Mouse (Mus musculus) MEL (cell line): ENCODE data around the gene Zfp653. TPM values are rescaled to one million over a fixed set of nuclear protein-coding genes. Genes with fewer than 3 reads are reported as not detected.

Experiments used
- DNase-seq: peaks from one replicate; pipeline ENCODE4 v3.0.0; 2011; ENCODE audit warnings: low read depth, low spot score
- H3K27ac ChIP-seq: 2 replicates; pipeline ENCODE4 v1.5.1; 2012; ENCODE audit warnings: low read depth, mild to moderate bottlenecking, control low read depth, low read length, moderate library complexity; ENCODE audit not compliant: control insufficient read depth
- H3K27me3 ChIP-seq, 2 experiments: fragments of 150-350 bp in 1 of 2; sonication (generic) in 1 of 2; 2 replicates each; pipeline ENCODE4 v1.6.1; 2012; ENCODE audit warnings: low read length in 2 of 2, mild to moderate bottlenecking in 2 of 2, improper control_type of control experiment in 1 of 2, moderate library complexity in 1 of 2; ENCODE audit not compliant: insufficient read depth in 2 of 2, control insufficient read depth in 1 of 2
- H3K36me3 ChIP-seq, 2 experiments: 2 replicates each; pipeline ENCODE4 v1.6.1; 2012 to 2014; ENCODE audit warnings: low read length in 2 of 2, improper control_type of control experiment in 1 of 2, inconsistent platforms in 1 of 2, mild to moderate bottlenecking in 1 of 2; ENCODE audit not compliant: insufficient read depth in 2 of 2, control insufficient read depth in 1 of 2
- H3K4me1 ChIP-seq, 2 experiments: fragments of 150-350 bp in 1 of 2; sonication (generic) in 1 of 2; 2 replicates each; pipeline ENCODE4 v1.6.1; 2012; ENCODE audit warnings: low read length in 2 of 2, improper control_type of control experiment in 1 of 2, mild to moderate bottlenecking in 1 of 2; ENCODE audit not compliant: insufficient read depth in 2 of 2, control insufficient read depth in 1 of 2
- H3K4me3 ChIP-seq, 2 experiments: fragments of 150-350 bp in 1 of 2; sonication (generic) in 1 of 2; 2 replicates each; pipeline ENCODE4 v1.5.1; 2012; ENCODE audit warnings: low read depth in 2 of 2, low read length in 2 of 2, mild to moderate bottlenecking in 2 of 2, moderate library complexity in 2 of 2, control low read depth in 1 of 2, improper control_type of control experiment in 1 of 2; ENCODE audit not compliant: control insufficient read depth in 1 of 2, insufficient read depth in 1 of 2
- H3K79me2 ChIP-seq: 2 replicates; pipeline ENCODE4 v1.6.1; 2012; ENCODE audit warnings: mild to moderate bottlenecking, low read length, moderate library complexity; ENCODE audit not compliant: control insufficient read depth, poor library complexity, insufficient read depth
- H3K9ac ChIP-seq: 2 replicates; pipeline ENCODE4 v1.6.1; 2012; ENCODE audit warnings: low read depth, mild to moderate bottlenecking, control low read depth, low read length, moderate library complexity; ENCODE audit not compliant: control insufficient read depth, poor library complexity, severe bottlenecking
- H3K9me3 ChIP-seq: fragments of 150-350 bp; sonication (generic); replicated peaks from 2 replicates; pipeline ENCODE4 v1.6.1; 2012; ENCODE audit warnings: mild to moderate bottlenecking, low read length, improper control_type of control experiment, moderate library complexity; ENCODE audit not compliant: insufficient read depth
- CHD1 ChIP-seq: IDR thresholded peaks from 2 replicates; pipeline ENCODE4 v1.6.1; 2012; ENCODE audit warnings: low read depth, mild to moderate bottlenecking, inconsistent platforms, low read length, improper control_type of control experiment
- MAFK ChIP-seq: IDR thresholded peaks from 2 replicates; pipeline ENCODE4 v1.6.1; 2011; ENCODE audit warnings: low read depth, mild to moderate bottlenecking, low read length, improper control_type of control experiment, borderline replicate concordance
- NRF1 ChIP-seq: IDR thresholded peaks from 2 replicates; pipeline ENCODE4 v1.6.1; 2014; ENCODE audit warnings: low read depth, mild to moderate bottlenecking, inconsistent platforms, low read length, improper control_type of control experiment, moderate library complexity; ENCODE audit not compliant: poor library complexity, insufficient read depth, severe bottlenecking
- POLR2A ChIP-seq, 2 experiments: IDR thresholded peaks; 2 replicates each; pipeline ENCODE4 v1.6.1; 2011 to 2012; ENCODE audit warnings: low read length in 2 of 2, mild to moderate bottlenecking in 2 of 2, control low read depth in 1 of 2, improper control_type of control experiment in 1 of 2, low read depth in 1 of 2, moderate library complexity in 1 of 2; ENCODE audit not compliant: control insufficient read depth in 1 of 2, insufficient read depth in 1 of 2, poor library complexity in 1 of 2
- RCOR1 ChIP-seq: IDR thresholded peaks from 2 replicates; pipeline ENCODE4 v1.6.1; 2012; ENCODE audit warnings: low read depth, mild to moderate bottlenecking, inconsistent platforms, low read length, improper control_type of control experiment
- TBP ChIP-seq: IDR thresholded peaks from 2 replicates; pipeline ENCODE4 v1.8.0; 2011; ENCODE audit warnings: low read depth, low read length, improper control_type of control experiment
- ZMIZ1 ChIP-seq: IDR thresholded peaks from 2 replicates; pipeline ENCODE4 v1.6.1; 2012; ENCODE audit warnings: low read depth, mild to moderate bottlenecking, inconsistent platforms, low read length, improper control_type of control experiment, moderate library complexity
- polyA plus RNA-seq, 2 experiments: library from polyadenylated mRNA; stranded (reverse) in 1 of 2; unstranded in 1 of 2; fragments of >175 nt in 1 of 2; fragments of >200 nt in 1 of 2; gene quantifications; 2 replicates each; pipeline versions ENCODE4 v1.2.1 to v1.2.4; 2012; ENCODE audit warnings: low replicate concordance in 2 of 2, low read depth in 1 of 2; ENCODE audit not compliant: insufficient read length in 2 of 2, insufficient read depth in 1 of 2, missing spikeins in 1 of 2
- total RNA-seq: library from RNA; depleted of rRNA; stranded (reverse); fragments of 300-350 nt; gene quantifications from 2 replicates; pipeline ENCODE4 v1.2.3, GENCODE M21; 2012; rRNA removed

Zfp653 gene
- total and polyA plus RNA-seq, 3 experiments = 19.2 to 40.4 TPM; not detected in 1

- Histone ChIP-seq H3K79me2 (no peaks in the 10 kb centered on the region; the same call in 1 of the 2 replicates), H3K27me3 (no peaks in the 10 kb centered on the region), H3K9ac (no peak overlapping the region), H3K9me3 (no peaks in the 10 kb centered on the region), H3K27ac (no peak overlapping the region), H3K36me3 (peaks cover 0 to 25% of the 10 kb centered on the region in 2 experiments; a peak in 3 of 4 replicates), H3K4me1 (no peaks in the 10 kb centered on the region; a peak in 1 of 4 replicates), H3K4me3 (no peak overlapping the region)
- no peak for TF ChIP-seq NRF1
- TF ChIP-seq POLR2A (IDR thresholded peaks at IDR 0.05; ENCODE audit: control insufficient read depth in 1 of 2, insufficient read depth in 1 of 2, low read depth in 1 of 2, low read length in 2 of 2, poor library complexity in 1 of 2) = no peak; a peak in 1 of 4 replicates
- TF ChIP-seq CHD1 = no peak
- TF ChIP-seq MAFK = no peak
- no peak for TF ChIP-seq ZMIZ1
- TF ChIP-seq TBP = no peak
- no peak for TF ChIP-seq RCOR1
- DNase-seq = no peak
These were observed 60.1 kb downstream of the Zfp653 start for GRCm38 (mm10) chr9:22011055-22011454.

Other genes starting within 250 kb of the Zfp653 start
- gene Angptl8, start 235.9 kb downstream of the Zfp653 start, total RNA-seq = not detected in 2 replicates
- under 1 TPM in 1 of 2 experiments, not detected in 1; 0.25 TPM for gene Angptl8, start 235.9 kb downstream of the Zfp653 start, polyA plus RNA-seq
- 3.3 and 5.0 TPM in 2 replicates for gene Dock6, start 218.7 kb downstream of the Zfp653 start, total RNA-seq
- 10 to 100 TPM in 1 of 2 experiments, not detected in 1; 21.3 TPM for gene Dock6, start 218.7 kb downstream of the Zfp653 start, polyA plus RNA-seq
- 19.0 and 22.9 TPM in 2 replicates for gene Rab3d, start 153.2 kb downstream of the Zfp653 start, total RNA-seq
- gene Rab3d, start 153.2 kb downstream of the Zfp653 start, polyA plus RNA-seq = 10 to 100 TPM in 1 of 2 experiments, not detected in 1; 44.2 TPM
- 1.0 and 1.4 TPM in 2 replicates for gene Ccdc159, start 143.9 kb downstream of the Zfp653 start, total RNA-seq
- 1 to 10 TPM in 1 of 2 experiments, not detected in 1; 6.4 TPM for gene Ccdc159, start 143.9 kb downstream of the Zfp653 start, polyA plus RNA-seq
- gene Tmem205, start 143.8 kb downstream of the Zfp653 start, total RNA-seq = 118 and 128 TPM in 2 replicates
- 100 to 1,000 TPM in 1 of 2 experiments, not detected in 1; 114 TPM for gene Tmem205, start 143.8 kb downstream of the Zfp653 start, polyA plus RNA-seq
- gene Plppr2, start 134.3 kb downstream of the Zfp653 start, total RNA-seq = 1.3 and 1.4 TPM in 2 replicates
- gene Plppr2, start 134.3 kb downstream of the Zfp653 start, polyA plus RNA-seq = 10 to 100 TPM in 1 of 2 experiments, not detected in 1; 13.9 TPM
- gene Swsap1, start 115.6 kb downstream of the Zfp653 start, total RNA-seq = 12.7 and 17.2 TPM in 2 replicates
- gene Swsap1, start 115.6 kb downstream of the Zfp653 start, polyA plus RNA-seq = 10 to 100 TPM in 1 of 2 experiments, not detected in 1; 19.3 TPM
- gene Epor, start 107.9 kb downstream of the Zfp653 start, total RNA-seq = 139 and 192 TPM in 2 replicates
- 100 to 1,000 TPM in 1 of 2 experiments, not detected in 1; 440 TPM for gene Epor, start 107.9 kb downstream of the Zfp653 start, polyA plus RNA-seq
- gene Rgl3, start 81.9 kb downstream of the Zfp653 start, total RNA-seq = not detected in 2 replicates
- not detected for gene Rgl3, start 81.9 kb downstream of the Zfp653 start, polyA plus RNA-seq
- 0.19 TPM in 1 of 2 replicates, not detected in the other for gene Ccdc151, start 68.7 kb downstream of the Zfp653 start, total RNA-seq
- under 1 TPM in 1 of 2 experiments, not detected in 1; 0.99 TPM for gene Ccdc151, start 68.7 kb downstream of the Zfp653 start, polyA plus RNA-seq
- gene Prkcsh, start 68.6 kb downstream of the Zfp653 start, total RNA-seq = 330 and 356 TPM in 2 replicates
- gene Prkcsh, start 68.6 kb downstream of the Zfp653 start, polyA plus RNA-seq = 100 to 1,000 TPM; 183 to 577 TPM
- 0.15 and 0.20 TPM in 2 replicates for gene Elavl3, start 19.4 kb downstream of the Zfp653 start, total RNA-seq
- 1 to 10 TPM in 1 of 2 experiments, not detected in 1; 1.1 TPM for gene Elavl3, start 19.4 kb downstream of the Zfp653 start, polyA plus RNA-seq
- gene Gm49318, start 117 bp downstream of the Zfp653 start, total RNA-seq = not detected in 2 replicates
- gene Gm49318, start 117 bp downstream of the Zfp653 start, polyA plus RNA-seq = not detected
- 167 and 183 TPM in 2 replicates for gene Ecsit, start 14.1 kb upstream of the Zfp653 start, total RNA-seq
- gene Ecsit, start 14.1 kb upstream of the Zfp653 start, polyA plus RNA-seq = 100 to 1,000 TPM in 1 of 2 experiments, 10 to 100 TPM in 1; 87.6 to 211 TPM
- 0.10 and 0.19 TPM in 2 replicates for gene Cnn1, start 27.8 kb upstream of the Zfp653 start, total RNA-seq
- gene Cnn1, start 27.8 kb upstream of the Zfp653 start, polyA plus RNA-seq = under 1 TPM in 1 of 2 experiments, not detected in 1; 0.06 TPM
- gene Elof1, start 45.8 kb upstream of the Zfp653 start, total RNA-seq = 390 and 421 TPM in 2 replicates
- 100 to 1,000 TPM in 1 of 2 experiments, not detected in 1; 505 TPM for gene Elof1, start 45.8 kb upstream of the Zfp653 start, polyA plus RNA-seq
- gene Acp5, start 64.3 kb upstream of the Zfp653 start, total RNA-seq = 5.8 and 15.6 TPM in 2 replicates
- 10 to 100 TPM in 1 of 2 experiments, not detected in 1; 17.4 TPM for gene Acp5, start 64.3 kb upstream of the Zfp653 start, polyA plus RNA-seq
- 80.2 and 103 TPM in 2 replicates for gene Pigyl, start 85.5 kb upstream of the Zfp653 start, total RNA-seq
- gene Pigyl, start 85.5 kb upstream of the Zfp653 start, polyA plus RNA-seq = 100 to 1,000 TPM in 1 of 2 experiments, not detected in 1; 146 TPM
- gene Zfp872, start 116.7 kb upstream of the Zfp653 start, total RNA-seq = not detected in 2 replicates
- gene Zfp872, start 116.7 kb upstream of the Zfp653 start, polyA plus RNA-seq = not detected
- 58.6 and 67.8 TPM in 2 replicates for gene Zfp809, start 154.3 kb upstream of the Zfp653 start, total RNA-seq
- 100 to 1,000 TPM in 1 of 2 experiments, not detected in 1; 101 TPM for gene Zfp809, start 154.3 kb upstream of the Zfp653 start, polyA plus RNA-seq
- 10.5 and 12.1 TPM in 2 replicates for gene Zfp599, start 188.5 kb upstream of the Zfp653 start, total RNA-seq
- gene Zfp599, start 188.5 kb upstream of the Zfp653 start, polyA plus RNA-seq = 1 to 10 TPM in 1 of 2 experiments, not detected in 1; 7.6 TPM
- gene Zfp810, start 236.3 kb upstream of the Zfp653 start, total RNA-seq = not detected in 2 replicates
- under 1 TPM in 1 of 2 experiments, not detected in 1; 0.13 TPM for gene Zfp810, start 236.3 kb upstream of the Zfp653 start, polyA plus RNA-seq